Mouse (Mus musculus) heart, postnatal 14 days (tissue): Measurements from ENCODE around the gene Vax1. TPM values are rescaled to one million over a fixed set of nuclear protein-coding genes. Genes with fewer than 3 reads are reported as not detected.

Experiments used
- DNase-seq, 2 experiments: peaks; one replicate each; pipeline ENCODE4 v3.0.0; 2021 to 2022
- intact Hi-C: fragments of 180-260 bp; cut with DNase I; formaldehyde crosslinking; loops from one replicate; pipeline ENCODE4 v1.15.1; 2025
- long read RNA-seq, 2 experiments: library from polyadenylated mRNA; stranded (forward); transcript quantifications; one replicate each; pipeline ENCODE4 v2.0.0; 2021
- total RNA-seq, 2 experiments: library from RNA; stranded (reverse); gene quantifications; 2 replicates each; pipeline ENCODE4 v1.2.3; 2021

Vax1 gene
- not detected for total RNA-seq
- long read RNA-seq, experiment 1: 0 reads
- long read RNA-seq, experiment 2: 0 reads

GRCm38 (mm10) chr19:59169936-59170765 is at the start of gene Vax1:
TSS of gene Vax1 (minus strand) at chr19:59170056.
- intact Hi-C loops: no loop called here
- peak in 1 of 2 experiments; percentile 5 for DNase-seq

- no peak for DNase-seq
- intact Hi-C loops: no loop called here
These were observed 49.1 kb upstream of the Vax1 start, which contains the start of gene Kcnk18 for GRCm38 (mm10) chr19:59218991-59219390. TSS of gene Kcnk18 (plus strand) at chr19:59219214.

GRCm38 (mm10) chr19:59216891-59217290 is 47.0 kb upstream of the Vax1 start:
- no peak for DNase-seq

GRCm38 (mm10) chr19:59208986-59209385 is 39.1 kb upstream of the Vax1 start:
- intact Hi-C loops: no loop called here
- no peak for DNase-seq

More at GRCm38 (mm10) chr19:59216891-59217290, 47.0 kb upstream of the Vax1 start:
- intact Hi-C loops: no loop called here

GRCm38 (mm10) chr19:59208475-59208874 is 38.6 kb upstream of the Vax1 start:
- intact Hi-C loops: no loop called here
- peak; percentile 62 to 79 for DNase-seq

- intact Hi-C loops: loop anchor here (1.0 to 5.0 kb wide), 3 partner anchors 287 to 436 kb away; no protein-coding TSS in a partner anchor
- peak; percentile 63 to 73 for DNase-seq
These were observed 28.3 kb upstream of the Vax1 start for GRCm38 (mm10) chr19:59198161-59198560.

GRCm38 (mm10) chr19:59196111-59196666 is 26.3 kb upstream of the Vax1 start:
- intact Hi-C loops: loop anchor here (5.0 kb wide), 2 partner anchors 389 to 434 kb away; no protein-coding TSS in a partner anchor
- DNase-seq: peak; percentile 48 to 67

- no peak for DNase-seq
- intact Hi-C loops: loop anchor here (5.0 kb wide), 2 partner anchors 388 to 433 kb away; no protein-coding TSS in a partner anchor
These were observed 25.4 kb upstream of the Vax1 start for GRCm38 (mm10) chr19:59195181-59195770.

GRCm38 (mm10) chr19:59193986-59194820 is 24.3 kb upstream of the Vax1 start:
- peak in 1 of 2 experiments; percentile 5 for DNase-seq
- intact Hi-C loops: no loop called here

- intact Hi-C loops: no loop called here
- no peak for DNase-seq
These were observed 23.6 kb upstream of the Vax1 start for GRCm38 (mm10) chr19:59193456-59193855.

- DNase-seq: no peak
- intact Hi-C loops: no loop called here
These were observed 22.6 kb upstream of the Vax1 start for GRCm38 (mm10) chr19:59192491-59192890.

GRCm38 (mm10) chr19:59191123-59191505 is 21.3 kb upstream of the Vax1 start:
- no peak for DNase-seq
- intact Hi-C loops: no loop called here

GRCm38 (mm10) chr19:59190431-59191122 is 20.7 kb upstream of the Vax1 start:
- no peak for DNase-seq
- intact Hi-C loops: no loop called here

GRCm38 (mm10) chr19:59188981-59189380 is 19.1 kb upstream of the Vax1 start:
- intact Hi-C loops: no loop called here
- no peak for DNase-seq

- DNase-seq: peak in 1 of 2 experiments; percentile 23
- intact Hi-C loops: no loop called here
These were observed 14.1 kb upstream of the Vax1 start for GRCm38 (mm10) chr19:59184000-59184399.

GRCm38 (mm10) chr19:59173341-59174015 is 3.6 kb upstream of the Vax1 start:
- intact Hi-C loops: no loop called here
- DNase-seq: no peak

- intact Hi-C loops: no loop called here
- DNase-seq: no peak
These were observed 2.9 kb upstream of the Vax1 start for GRCm38 (mm10) chr19:59172781-59173180.

- no peak for DNase-seq
- intact Hi-C loops: no loop called here
These were observed 2.0 kb upstream of the Vax1 start for GRCm38 (mm10) chr19:59171871-59172245.
